Mouse (Mus musculus) layer of hippocampus, adult 11-12 months (tissue): ENCODE results near the gene Adss.
"Not testable (repeated sequence)": the region's sequence is repeated elsewhere in the genome, so short reads cannot be mapped to it uniquely, and the experiment has no call there.

ENCODE experiments used
- DNase-seq: peaks from one replicate; pipeline ENCODE4 v3.0.0; 2022; ENCODE audit warnings: low spot score

Gene Adss

DNA sequence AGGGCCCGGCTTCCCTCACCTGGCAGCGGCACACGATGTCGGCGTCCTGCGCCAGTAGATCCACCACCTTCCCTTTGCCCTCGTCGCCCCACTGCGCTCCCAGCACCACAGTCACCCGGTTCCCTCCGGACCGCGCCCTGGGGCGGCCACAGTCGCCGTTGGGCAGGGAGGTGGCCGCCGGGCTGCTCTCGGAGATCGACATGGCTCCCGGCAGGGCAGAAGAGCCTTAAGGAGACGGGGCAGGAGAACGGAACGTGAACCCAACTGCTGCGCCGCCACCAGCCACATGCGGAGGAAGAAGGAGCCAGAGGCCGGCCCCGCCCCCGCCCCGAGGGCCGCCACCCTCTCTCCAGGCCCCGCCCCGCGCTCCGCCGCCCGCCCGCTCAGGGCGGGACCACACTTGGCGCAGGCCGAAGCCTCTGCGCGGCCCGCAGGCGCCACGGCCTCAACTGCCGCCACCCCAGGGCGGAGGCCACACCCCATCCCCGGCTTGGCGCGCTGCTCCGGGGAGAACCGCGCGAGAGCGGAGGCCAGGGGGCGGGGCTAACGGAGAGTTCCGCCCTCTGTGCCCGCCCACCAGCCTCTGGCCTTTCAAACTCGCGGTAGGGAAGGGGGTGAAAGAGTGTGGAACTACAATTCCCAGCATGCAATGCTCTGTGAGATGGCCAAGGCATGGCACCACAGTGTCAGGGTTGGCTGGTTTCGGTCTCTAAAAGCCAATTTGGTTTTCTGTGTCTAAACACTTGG lies at the start of gene Adss:
Gene Adss (minus strand): TSS at position 319 of the 747 bp plus-strand sequence.
- peak; percentile 98 for DNase-seq

GRCm38 (mm10) chr1:177845812-177846211 lies 49.5 kb upstream of the Adss start:
- DNase-seq = not testable (repeated sequence)

- DNase-seq = peak; percentile 12
Measured at GRCm38 (mm10) chr1:177827776-177828175, 31.5 kb upstream of the Adss start.

DNA sequence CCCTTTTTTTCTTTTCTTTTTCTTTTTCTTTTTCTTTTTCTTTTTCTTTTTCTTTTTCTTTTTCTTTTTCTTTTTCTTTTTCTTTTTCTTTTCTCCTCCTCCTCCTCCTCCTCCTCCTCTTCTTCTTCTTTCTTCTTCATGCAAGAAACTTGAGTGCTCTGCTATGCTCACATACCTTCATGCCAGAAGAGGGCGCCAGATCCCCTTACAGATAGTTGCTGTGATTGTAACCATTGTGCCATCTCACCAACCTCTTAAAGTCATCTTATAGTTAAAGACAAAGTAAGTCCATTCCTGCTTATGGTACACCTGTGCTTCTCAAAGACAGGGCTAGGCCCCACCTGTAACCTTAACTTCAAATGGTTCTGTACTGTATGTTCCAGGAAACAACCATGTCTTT lies 10.5 kb upstream of the Adss start:
- not testable (repeated sequence) for DNase-seq

GRCm38 (mm10) chr1:177803511-177803910 lies 7.2 kb upstream of the Adss start:
- no peak for DNase-seq

- DNase-seq = no peak
Measured at GRCm38 (mm10) chr1:177797151-177797755, 942 bp upstream of the Adss start.

- DNase-seq = no peak
Measured at GRCm38 (mm10) chr1:177795421-177796192, 704 bp downstream of the Adss start.

DNA sequence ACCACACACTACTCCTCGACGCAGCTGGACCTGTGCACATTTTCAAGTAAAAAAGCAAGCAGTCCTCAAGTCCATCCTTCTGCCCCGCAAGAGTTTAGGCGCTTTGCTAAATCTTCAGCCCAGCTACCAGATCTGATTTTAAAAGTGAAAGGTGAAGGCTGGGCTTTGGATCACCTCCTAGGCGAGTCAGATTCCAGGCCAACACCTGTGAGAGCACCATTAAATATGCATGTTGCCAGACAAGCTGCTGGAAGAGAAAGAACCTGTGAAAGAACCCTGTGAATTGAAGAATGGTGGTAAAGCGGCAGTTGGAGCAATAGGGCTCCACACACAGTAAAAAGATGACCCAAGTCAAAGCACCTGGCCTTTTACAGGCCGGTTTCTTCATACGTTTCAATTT lies 1.4 kb downstream of the Adss start:
- DNase-seq = no peak

GRCm38 (mm10) chr1:177792835-177793234 lies 3.5 kb downstream of the Adss start:
- no peak for DNase-seq

DNA sequence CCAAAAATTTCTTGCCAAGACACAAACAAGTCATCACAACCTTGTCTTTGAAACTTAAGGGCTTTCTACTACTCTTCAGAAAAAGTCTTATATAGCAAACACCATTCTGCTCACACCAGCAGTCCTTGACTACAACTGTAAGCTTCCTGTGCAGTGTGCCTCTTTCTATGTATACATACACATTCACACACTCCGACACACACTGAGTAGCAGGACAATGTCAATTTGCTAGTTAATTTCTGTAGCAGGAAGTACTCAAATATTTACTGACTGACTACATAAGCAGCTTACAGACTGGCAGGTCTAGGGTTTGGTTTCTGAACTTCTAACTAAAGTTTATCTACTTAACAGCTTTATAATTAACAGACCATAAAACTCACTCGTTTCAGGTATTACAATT lies 18.9 kb downstream of the Adss start:
- DNase-seq = no peak

- DNase-seq = no peak
Measured at GRCm38 (mm10) chr1:177768931-177769330, 27.4 kb downstream of the Adss start.

GRCm38 (mm10) chr1:177757249-177757648 lies 39.1 kb downstream of the Adss start:
- DNase-seq = no peak

DNA sequence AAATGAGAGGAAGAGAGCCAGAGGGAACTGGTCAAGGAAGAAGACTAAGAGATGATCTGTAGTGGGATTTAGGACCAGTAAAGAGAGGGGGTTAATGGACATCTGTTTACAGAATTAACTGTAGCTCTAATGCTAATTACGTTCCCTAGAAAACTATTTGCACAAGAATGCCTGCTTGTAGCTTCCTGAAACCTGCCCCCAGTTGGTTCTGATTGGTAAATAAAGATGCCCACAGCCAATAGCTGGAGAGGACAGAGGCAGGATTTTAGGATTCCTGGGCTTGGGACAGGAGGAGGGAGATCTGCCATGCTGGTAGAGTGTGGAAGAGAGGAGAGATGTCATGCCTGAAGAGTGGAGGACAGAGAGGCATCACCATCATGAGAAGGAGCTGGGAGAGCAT lies 42.8 kb downstream of the Adss start:
- DNase-seq = no peak

- DNase-seq = no peak
Measured at GRCm38 (mm10) chr1:177747869-177748540, 48.3 kb downstream of the Adss start.

DNA sequence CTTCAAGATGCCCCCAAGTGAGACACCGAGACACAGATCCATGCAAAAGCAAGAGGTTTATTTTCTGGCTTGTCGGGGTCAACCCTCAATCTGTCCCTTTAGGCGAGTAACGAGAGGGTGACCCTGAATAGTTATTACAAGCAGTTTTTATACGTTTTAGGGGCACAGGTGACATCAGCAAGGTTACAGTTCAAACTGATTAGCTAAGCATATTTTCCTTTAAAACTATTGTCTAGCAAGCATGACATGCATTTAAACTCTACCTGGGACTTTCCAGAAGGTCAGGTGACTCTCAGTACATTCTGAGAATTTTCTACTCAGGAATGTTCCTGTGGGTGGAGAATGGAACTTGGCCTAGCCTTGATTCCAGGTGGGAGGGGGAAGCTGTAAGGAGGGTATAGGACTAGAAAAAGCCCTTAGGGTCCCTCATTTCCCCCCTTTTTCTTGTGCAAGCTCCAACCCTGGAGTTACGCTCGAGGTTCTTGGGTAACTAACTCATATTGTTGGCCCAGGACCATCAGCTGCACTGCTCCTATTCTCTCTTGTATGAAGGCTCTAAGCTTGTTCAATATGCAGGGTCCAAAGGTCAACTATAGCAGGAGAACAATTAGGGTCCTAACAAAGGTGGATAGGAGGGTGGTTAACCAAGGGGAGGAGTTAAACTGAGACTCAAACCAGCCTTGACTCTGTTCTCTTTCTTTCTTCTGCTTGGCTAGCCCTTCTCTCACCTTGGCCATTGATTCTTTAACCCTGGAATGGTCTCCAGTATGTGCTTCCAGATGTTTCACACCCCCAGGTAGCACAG lies 51.6 kb downstream of the Adss start:
- DNase-seq = no peak

DNA sequence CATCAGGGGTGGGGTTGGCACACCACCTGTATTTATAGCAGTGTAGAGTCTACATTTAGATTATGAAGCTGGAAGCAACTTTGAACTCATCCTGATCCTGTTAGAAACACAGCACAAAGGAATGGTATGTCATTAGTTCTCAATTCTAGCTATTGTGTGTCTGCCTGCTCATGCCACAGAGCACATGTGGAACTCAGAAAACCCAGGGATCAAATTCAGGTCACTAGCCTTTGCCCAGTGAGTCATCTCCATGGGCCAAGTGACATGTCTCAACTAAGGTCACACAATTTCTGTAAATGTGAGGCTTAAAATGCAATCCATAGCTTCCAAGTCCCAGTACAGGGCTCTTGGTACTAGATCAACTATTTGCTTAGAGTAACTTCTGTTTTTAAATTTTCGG lies 54.2 kb downstream of the Adss start:
- no peak for DNase-seq

DNA sequence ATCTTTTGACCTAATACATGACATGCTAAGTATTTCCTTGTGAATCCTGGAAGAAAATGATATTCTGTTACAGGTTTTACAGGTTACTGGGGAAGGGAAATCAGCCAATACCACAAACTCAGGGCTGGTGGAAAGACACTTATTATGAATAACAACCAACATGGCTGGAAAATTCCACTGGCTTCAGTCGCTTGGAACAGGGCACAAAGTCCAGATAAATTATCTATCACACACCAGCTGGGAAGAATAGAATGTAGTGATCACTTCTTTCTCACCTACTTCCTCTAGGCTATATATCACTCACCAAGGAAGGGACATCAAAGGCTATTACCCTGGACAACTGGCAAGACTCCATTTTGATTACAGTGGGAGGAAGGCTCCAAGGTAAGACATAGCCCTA lies 55.6 kb downstream of the Adss start:
- no peak for DNase-seq

DNA sequence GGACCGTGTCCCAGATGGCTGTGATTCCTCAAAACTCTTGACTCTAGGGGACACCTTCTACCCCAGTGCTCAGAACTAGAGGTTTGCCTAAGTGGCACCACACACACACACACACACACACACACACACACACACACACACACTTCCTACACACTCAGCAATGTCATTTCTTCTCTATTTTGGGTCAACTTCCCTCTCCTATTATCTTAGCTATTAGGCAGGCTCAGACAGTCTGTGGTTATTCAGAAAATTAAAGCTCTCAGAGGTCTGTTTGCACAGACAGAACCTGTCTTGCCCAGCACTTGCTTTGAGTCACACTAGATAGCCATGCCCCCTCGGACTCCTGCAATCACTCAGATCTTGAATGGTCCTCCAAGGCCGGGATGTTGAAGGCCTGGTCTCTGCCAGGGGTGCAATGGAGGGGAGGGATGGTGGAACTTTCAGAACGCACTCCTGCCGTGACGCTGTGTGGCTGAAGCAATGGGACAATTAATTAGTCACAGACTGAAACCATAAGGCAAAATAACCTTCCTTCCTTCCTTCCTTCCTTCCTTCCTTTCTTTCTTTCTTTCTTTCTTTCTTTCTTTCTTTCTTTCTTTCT lies 58.7 kb downstream of the Adss start:
- no peak for DNase-seq

DNA sequence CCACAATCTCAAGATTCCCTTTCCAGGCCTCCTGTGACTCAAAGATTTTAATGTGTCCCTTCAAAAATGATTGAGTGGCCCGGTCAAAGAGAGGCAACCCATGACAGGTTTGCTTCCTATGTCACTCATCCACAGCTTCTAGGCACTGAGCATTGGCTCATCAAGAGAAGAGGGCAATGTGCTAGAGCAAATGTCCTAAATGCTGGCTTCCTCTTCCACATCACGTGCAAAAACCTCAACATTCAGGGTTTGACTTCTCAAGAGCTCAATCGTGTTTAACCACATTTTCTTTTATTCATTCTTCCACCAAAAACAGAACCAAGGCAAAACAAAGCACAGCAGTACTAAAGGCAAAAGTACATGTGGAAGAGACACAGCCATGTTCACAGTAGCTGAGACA lies 64.3 kb downstream of the Adss start:
- DNase-seq = no peak

DNA sequence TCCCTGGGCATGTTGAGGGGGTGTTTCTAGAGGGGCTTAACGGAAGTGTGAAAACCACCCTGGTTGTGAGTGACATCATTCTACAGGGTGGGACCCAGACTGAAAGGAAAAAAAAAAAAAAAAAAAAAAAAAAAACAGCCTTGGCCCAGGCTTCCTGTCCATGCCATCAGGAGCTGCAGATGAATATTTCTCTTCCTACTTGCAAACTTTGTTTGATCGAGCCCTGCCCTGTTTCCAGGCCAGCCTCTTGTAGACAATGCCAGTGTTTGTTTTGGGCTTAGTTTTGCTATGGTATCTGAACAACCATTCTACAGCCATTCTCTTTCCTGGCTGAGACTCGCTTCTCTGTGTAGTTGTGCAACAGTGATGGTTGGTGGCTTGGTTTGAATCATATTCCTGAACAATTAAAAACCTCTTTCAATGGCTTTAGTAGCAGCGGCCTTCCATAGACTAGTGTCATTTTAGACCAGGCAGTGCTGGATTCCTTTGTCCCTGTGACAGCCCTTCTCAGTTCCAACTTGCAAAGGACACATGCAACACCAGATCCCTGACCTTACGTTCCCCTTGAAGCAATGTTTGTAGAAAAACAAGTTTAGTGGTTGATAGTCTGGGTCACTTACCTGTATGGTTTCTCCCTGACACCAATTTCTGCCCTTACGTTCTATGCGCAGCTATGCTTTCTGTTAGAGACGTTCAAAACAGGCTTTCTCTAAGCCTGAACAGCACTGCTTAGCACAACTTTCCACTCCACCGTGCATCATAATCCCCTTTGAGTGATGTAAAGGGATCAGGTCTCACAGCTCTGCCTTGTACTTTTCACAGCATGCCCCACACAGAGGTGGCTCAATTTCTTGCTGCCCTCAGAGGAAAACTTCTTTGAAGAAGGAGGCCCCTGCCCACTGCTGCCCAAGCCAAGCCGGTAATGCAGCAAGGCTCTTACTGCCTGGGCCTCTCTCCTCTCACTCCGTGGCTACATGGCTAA lies 67.0 kb downstream of the Adss start, which contains the start of gene 1700016C15Rik:
Gene 1700016C15Rik (plus strand): TSS at position 772 of the 982 bp plus-strand sequence.
- DNase-seq = no peak
